Mouse (Mus musculus) urinary bladder, postnatal 14 days (tissue): ENCODE results near the gene Slc45a1.

Experiments
- DNase-seq: peaks from one replicate; pipeline ENCODE4 v3.0.0; 2021; ENCODE audit warnings: low spot score

Slc45a1 gene

GRCm38 (mm10) chr4:150581931-150582723, 69.8 kb downstream of the Slc45a1 start:
- DNase-seq: no peak
